Mouse (Mus musculus) heart, adult 2 months (tissue): Measurements from ENCODE around the gene Olfr965. TPM values are rescaled to one million over a fixed set of nuclear protein-coding genes. Genes with fewer than 3 reads are reported as not detected.
"Not testable (repeated sequence)": the region's sequence is repeated elsewhere in the genome, so short reads cannot be mapped to it uniquely, and the experiment has no call there.

ENCODE experiments used
- DNase-seq, 2 experiments: peaks; one replicate each; pipeline ENCODE4 v3.0.0; 2021
- H3K27ac ChIP-seq: fragments of 200-600 bp; 2 replicates; pipeline ENCODE4 v1.8.1; 2022
- H3K27me3 ChIP-seq: fragments of 200-500 bp; 2 replicates; pipeline ENCODE4 v1.6.1; 2012; ENCODE audit warnings: mild to moderate bottlenecking, low read length, inconsistent platforms, mixed read lengths; ENCODE audit not compliant: control insufficient read depth, insufficient read depth
- H3K36me3 ChIP-seq: fragments of 200-500 bp; 2 replicates; pipeline ENCODE4 v1.6.1; 2012; ENCODE audit warnings: low read length, inconsistent platforms; ENCODE audit not compliant: control insufficient read depth, insufficient read depth
- H3K4me1 ChIP-seq: fragments of 200-500 bp; 2 replicates; pipeline ENCODE4 v1.6.1; 2011; ENCODE audit warnings: low read length; ENCODE audit not compliant: control insufficient read depth, insufficient read depth
- H3K4me3 ChIP-seq: fragments of 200-600 bp; 2 replicates; pipeline ENCODE4 v1.8.1; 2022
- H3K79me2 ChIP-seq: fragments of 200-500 bp; replicated peaks from 2 replicates; pipeline ENCODE4 v1.6.1; 2012; ENCODE audit warnings: mild to moderate bottlenecking, inconsistent platforms, low read length, moderate library complexity, mixed read lengths; ENCODE audit not compliant: control insufficient read depth, insufficient read depth
- H3K9ac ChIP-seq: fragments of 200-500 bp; 2 replicates; pipeline ENCODE4 v1.6.1; 2012; ENCODE audit warnings: low read depth, mild to moderate bottlenecking, control low read depth, inconsistent platforms, low read length, mixed read lengths
- CTCF ChIP-seq: fragments of 200-600 bp; IDR thresholded peaks from 2 replicates; pipeline ENCODE4 v1.8.1; 2022; ENCODE audit warnings: antibody characterized with exemption, mild to moderate bottlenecking, moderate library complexity
- EP300 ChIP-seq: fragments of 200-500 bp; IDR thresholded peaks from 2 replicates; pipeline ENCODE4 v1.6.1; 2011; ENCODE audit warnings: low read depth, low read length, control low read depth; ENCODE audit not compliant: insufficient read depth
- POLR2A ChIP-seq: fragments of 200-500 bp; IDR thresholded peaks from 2 replicates; pipeline ENCODE4 v1.6.1; 2011; ENCODE audit warnings: mild to moderate bottlenecking, low read depth, low read length, control low read depth; ENCODE audit not compliant: insufficient read depth
- WGBS: fragments of 180-500 bp; shearing (Covaris S2); methylation state at CpG from one replicate; pipeline ENCODE4 v1.1.7; 2018; 5-methylcytosine and 5-hydroxymethylcytosine counted together
- intact Hi-C: fragments of 180-260 bp; cut with DNase I; formaldehyde crosslinking; loops from one replicate; pipeline ENCODE4 v1.15.1; 2025
- long read RNA-seq: library from polyadenylated mRNA; stranded (forward); transcript quantifications from one replicate; pipeline ENCODE4 v2.0.0, GENCODE M21; 2021
- polyA plus RNA-seq: library from polyadenylated mRNA; depleted of rRNA; stranded (reverse); fragments of >200 nt; gene quantifications from 2 replicates; pipeline ENCODE4 v1.2.3, GENCODE M21; 2012; rRNA removed
- total RNA-seq, 2 experiments: library from RNA; stranded (reverse); gene quantifications; 2 replicates each; pipeline ENCODE4 v1.2.3; 2021

Olfr965 gene
- total RNA-seq: not detected
- polyA plus RNA-seq: not detected in 2 replicates
- long read RNA-seq: 0 reads

- H3K27ac ChIP-seq: no peak within 1 kb of the TSS
- H3K27me3 ChIP-seq: no peaks in the 10 kb centered on the region
- intact Hi-C loops: no loop called here
- no peak for DNase-seq
- no peaks in the 10 kb centered on the region for H3K79me2 ChIP-seq
- TF ChIP-seq CTCF (no peak), EP300 (no peak), POLR2A (no peak)
- H3K36me3 ChIP-seq: no peaks in the 10 kb centered on the region
- no peak within 1 kb of the TSS for H3K4me3 ChIP-seq
- H3K9ac ChIP-seq: no peak within 1 kb of the TSS
- H3K4me1 ChIP-seq: no peaks in the 10 kb centered on the region
These were observed at the start of gene Olfr965 for GRCm38 (mm10) chr9:39711053-39711452. Gene Olfr965 (plus strand): TSS chr9:39711353.

DNA sequence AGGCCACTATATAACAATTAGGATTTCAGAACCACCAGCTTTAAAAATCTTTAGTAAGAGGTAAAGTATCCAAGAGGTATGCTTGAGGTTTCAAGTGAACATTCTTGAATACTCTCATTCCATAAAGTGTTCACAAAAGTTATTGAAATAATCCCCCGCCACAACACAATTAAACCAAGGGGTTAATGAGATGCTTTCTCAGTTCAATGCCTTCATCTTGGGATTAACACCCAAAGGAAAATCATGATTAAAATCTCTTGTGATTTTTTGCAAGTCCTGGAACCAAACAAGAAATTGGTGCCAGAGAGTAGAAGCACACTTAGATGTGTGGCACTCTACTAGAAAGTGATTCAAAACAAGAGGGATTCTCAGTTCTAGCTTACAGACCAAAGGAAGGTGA is 44.2 kb upstream of the Olfr965 start, which contains the start of gene Olfr963:
Gene Olfr963, plus strand, starts transcription at position 301 of the 400 bp plus-strand sequence.
- no peak within 1 kb of the TSS for H3K9ac ChIP-seq
- no peaks in the 10 kb centered on the region for H3K36me3 ChIP-seq
- no peaks in the 10 kb centered on the region for H3K79me2 ChIP-seq
- intact Hi-C loops: no loop called here
- 86% methylated on average over 1 of the region's 1 CpGs for WGBS
- H3K27me3 ChIP-seq: no peaks in the 10 kb centered on the region
- TF ChIP-seq POLR2A: no peak
- no peak for TF ChIP-seq CTCF
- no peak for TF ChIP-seq EP300
- DNase-seq: no peak
- H3K4me3 ChIP-seq: no peak within 1 kb of the TSS
- H3K4me1 ChIP-seq: no peaks in the 10 kb centered on the region
- no peak within 1 kb of the TSS for H3K27ac ChIP-seq

DNA sequence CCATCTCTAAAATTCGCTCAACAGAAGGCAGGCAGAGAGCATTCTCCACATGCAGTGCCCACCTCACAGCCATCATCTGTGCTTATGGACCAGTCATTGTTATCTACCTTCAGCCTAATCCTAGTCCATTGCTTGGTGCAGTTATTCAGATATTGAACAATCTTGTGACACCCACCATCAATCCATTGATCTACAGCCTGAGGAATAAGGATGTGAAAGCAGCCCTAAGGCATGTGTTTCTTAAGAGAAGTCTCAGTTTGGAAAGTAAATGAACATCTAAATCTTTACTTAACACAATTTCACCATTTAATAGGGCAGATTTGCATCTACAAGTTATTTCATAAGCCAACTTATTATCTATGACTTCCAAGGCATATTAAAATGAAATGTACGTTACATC is 41.4 kb upstream of the Olfr965 start:
- TF ChIP-seq EP300 (no peak), CTCF (no peak), POLR2A (no peak)
- H3K27ac ChIP-seq: no peak overlapping the region
- H3K4me3 ChIP-seq: no peak overlapping the region
- no peak overlapping the region for H3K9ac ChIP-seq
- H3K36me3 ChIP-seq: no peaks in the 10 kb centered on the region
- H3K79me2 ChIP-seq: no peaks in the 10 kb centered on the region
- no peak for DNase-seq
- 60% methylated on average over 2 of the region's 2 CpGs for whole genome bisulfite sequencing
- no peaks in the 10 kb centered on the region for H3K27me3 ChIP-seq
- no peaks in the 10 kb centered on the region for H3K4me1 ChIP-seq
- intact Hi-C loops: no loop called here

DNA sequence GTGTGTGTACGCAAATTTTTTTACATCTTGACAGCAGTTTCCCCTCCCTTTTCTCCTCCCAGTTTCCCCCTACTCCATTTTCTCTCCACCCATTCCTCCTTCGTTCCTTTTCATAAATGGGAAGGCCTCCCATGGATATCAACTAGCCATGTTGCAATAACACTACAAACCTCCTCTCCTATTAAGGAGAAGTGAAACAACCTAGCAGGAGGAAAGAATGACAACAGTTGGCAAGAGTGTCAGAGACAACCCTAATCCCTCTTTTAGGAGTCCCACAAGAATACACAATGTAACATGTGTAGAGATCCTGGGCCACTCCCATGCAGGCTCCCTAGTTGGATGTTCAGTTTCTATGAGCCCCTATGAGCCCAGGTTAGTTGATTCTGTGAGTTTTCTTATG is 36.3 kb upstream of the Olfr965 start:
- H3K4me1 ChIP-seq: no peaks in the 10 kb centered on the region
- H3K4me3 ChIP-seq: no peak overlapping the region
- no peaks in the 10 kb centered on the region for H3K79me2 ChIP-seq
- intact Hi-C loops: no loop called here
- 71% methylated on average over 2 of the region's 2 CpGs for WGBS
- no peaks in the 10 kb centered on the region for H3K27me3 ChIP-seq
- H3K9ac ChIP-seq: no peak overlapping the region
- no peak overlapping the region for H3K27ac ChIP-seq
- H3K36me3 ChIP-seq: no peaks in the 10 kb centered on the region
- no peak for TF ChIP-seq POLR2A
- TF ChIP-seq EP300: no peak
- no peak for TF ChIP-seq CTCF
- no peak for DNase-seq

DNA sequence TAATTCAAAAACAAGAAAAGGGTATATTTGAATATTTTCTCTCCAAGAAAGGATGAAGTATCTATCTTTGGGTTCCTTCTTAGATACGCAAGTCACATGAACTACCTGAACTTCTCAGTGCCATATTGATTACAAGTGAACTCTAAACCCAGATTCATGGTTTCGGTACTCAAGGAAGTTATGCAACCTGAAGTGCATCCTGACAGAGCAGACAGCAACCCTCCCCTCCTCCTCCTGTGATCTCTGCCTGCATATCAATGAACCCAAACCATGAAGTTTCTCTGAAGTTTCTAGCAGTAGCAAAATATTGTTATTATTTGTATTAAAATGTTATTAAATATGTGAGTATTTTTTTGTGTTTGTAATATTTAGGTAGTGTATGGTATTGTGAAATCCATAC is 32.6 kb upstream of the Olfr965 start:
- no peak overlapping the region for H3K27ac ChIP-seq
- no peak for TF ChIP-seq CTCF
- TF ChIP-seq EP300: no peak
- no peak for TF ChIP-seq POLR2A
- 84% methylated on average over 2 of the region's 2 CpGs for WGBS
- DNase-seq: no peak
- H3K27me3 ChIP-seq: no peaks in the 10 kb centered on the region
- no peak overlapping the region for H3K4me3 ChIP-seq
- H3K36me3 ChIP-seq: no peaks in the 10 kb centered on the region
- H3K4me1 ChIP-seq: no peaks in the 10 kb centered on the region
- no peak overlapping the region for H3K9ac ChIP-seq
- intact Hi-C loops: no loop called here
- H3K79me2 ChIP-seq: no peaks in the 10 kb centered on the region

GRCm38 (mm10) chr9:39679280-39679679 is 31.9 kb upstream of the Olfr965 start:
- Histone ChIP-seq H3K79me2 (no peaks in the 10 kb centered on the region), H3K27ac (no peak overlapping the region), H3K4me1 (no peaks in the 10 kb centered on the region), H3K9ac (no peak overlapping the region), H3K36me3 (no peaks in the 10 kb centered on the region), H3K4me3 (no peak overlapping the region), H3K27me3 (no peaks in the 10 kb centered on the region)
- TF ChIP-seq POLR2A (no peak), EP300 (no peak)
- WGBS: 53% methylated on average over 2 of the region's 2 CpGs
- DNase-seq: no peak
- intact Hi-C loops: no loop called here

- H3K4me1 ChIP-seq, intact Hi-C loops, H3K27ac ChIP-seq, H3K9ac ChIP-seq, H3K27me3 ChIP-seq, H3K4me3 ChIP-seq, H3K36me3 ChIP-seq, H3K79me2 ChIP-seq, DNase-seq: not testable (repeated sequence)
- WGBS: 76% methylated on average over 8 of the region's 8 CpGs
These were observed 10.0 kb upstream of the Olfr965 start for GRCm38 (mm10) chr9:39701123-39701522.
